In the genomic region with DNA sequence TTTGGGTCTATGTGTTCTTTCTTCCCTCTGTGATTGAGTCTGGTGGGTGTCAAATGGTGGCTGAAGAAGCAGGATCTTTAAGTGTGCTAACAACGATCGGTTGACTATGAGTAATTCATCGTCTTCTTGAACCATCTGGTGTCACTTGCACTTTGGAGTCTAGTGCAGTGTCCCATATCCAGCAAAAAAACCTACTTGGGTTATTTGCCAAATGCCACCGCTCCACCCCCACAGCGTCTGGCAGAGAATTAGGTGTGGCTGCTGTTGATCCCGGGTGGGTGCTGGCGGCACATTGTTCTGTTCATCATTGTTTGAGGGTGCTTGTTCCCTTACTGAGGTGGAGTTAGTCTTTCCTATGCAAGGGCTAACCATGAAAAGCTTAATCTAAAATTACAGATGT, we compare ENCODE assay signal across 29 mouse cellular contexts. TPM values are rescaled to one million over a fixed set of nuclear protein-coding genes. Genes with fewer than 3 reads are reported as not detected.
DNase-seq lines count a peak whose midpoint lies in the region; ATAC-seq and TF ChIP-seq lines count a peak whose summit lies in the region.
"Had no signal": no experiment of that assay in that cellular context is flagged by ENCODE, and none has a peak within 500 bp of the region (broad histone marks: within the 10 kb centered on the region; RNA-seq: fewer than 3 reads in every experiment).

No protein-coding gene starts in this region.

- no peak overlapping the region for H3K4me2 ChIP-seq in forebrain, embryonic 15.5 days (replicated peaks)
- H3K4me2 ChIP-seq in forebrain, embryonic 12.5 days: no peak overlapping the region
- H3K4me2 ChIP-seq: embryonic facial prominence, embryonic 15.5 days; heart, embryonic 15.5 days; hindbrain, embryonic 13.5 days; kidney, embryonic 15.5 days; midbrain, embryonic 12.5 days; neural tube, embryonic 15.5 days had no signal

- H3K9ac ChIP-seq in forebrain, embryonic 15.5 days (replicated peaks): no peak overlapping the region
- no peak overlapping the region for H3K9ac ChIP-seq in forebrain, embryonic 12.5 days
- H3K9ac ChIP-seq: embryonic facial prominence, embryonic 15.5 days; heart, embryonic 15.5 days; hindbrain, embryonic 13.5 days; kidney, embryonic 15.5 days; midbrain, embryonic 12.5 days; neural tube, embryonic 15.5 days had no signal

- no peaks in the 10 kb centered on the region for H3K9me3 ChIP-seq in forebrain, embryonic 15.5 days
- no peaks in the 10 kb centered on the region for H3K9me3 ChIP-seq in forebrain, embryonic 12.5 days
- H3K9me3 ChIP-seq: embryonic facial prominence, embryonic 15.5 days; forebrain, embryonic 10.5 days; heart, embryonic 15.5 days; hindbrain, embryonic 13.5 days; kidney, embryonic 15.5 days; midbrain, embryonic 12.5 days; neural tube, embryonic 15.5 days had no signal

- H3K27me3 ChIP-seq in forebrain, embryonic 15.5 days: no peaks in the 10 kb centered on the region
- H3K27me3 ChIP-seq in forebrain, embryonic 12.5 days: no peaks in the 10 kb centered on the region
- H3K27me3 ChIP-seq: embryonic facial prominence, embryonic 15.5 days; heart, embryonic 15.5 days; hindbrain, embryonic 13.5 days; kidney, embryonic 15.5 days; midbrain, embryonic 12.5 days; neural tube, embryonic 15.5 days had no signal

- peaks cover 84% of the 10 kb centered on the region for H3K4me1 ChIP-seq in forebrain, embryonic 15.5 days
- peaks cover 71% of the 10 kb centered on the region for H3K4me1 ChIP-seq in forebrain, embryonic 12.5 days

- no peak for TF ChIP-seq CTCF in layer of hippocampus, adult 2 months (conservative IDR thresholded peaks at IDR 0.05)

- H3K36me3 ChIP-seq in forebrain, embryonic 15.5 days: 0 out of 2 replicates have a peak, but pooled peaks cover 3% of the 10 kb centered on the region
- peaks cover 10% of the 10 kb centered on the region for H3K36me3 ChIP-seq in forebrain, embryonic 12.5 days (replicated peaks)
- H3K36me3 ChIP-seq: embryonic facial prominence, embryonic 15.5 days; heart, embryonic 15.5 days; hindbrain, embryonic 13.5 days; kidney, embryonic 15.5 days; midbrain, embryonic 12.5 days; neural tube, embryonic 15.5 days had no signal

- peak; percentile 37 to 67 for DNase-seq in layer of hippocampus, adult 2 months (ENCODE audit: low spot score in 2 of 2)
- DNase-seq in layer of hippocampus, postnatal 14 days (ENCODE audit: low spot score in 2 of 2): no peak
- peak; percentile 61 to 68 for DNase-seq in layer of hippocampus, adult 8-10 months (ENCODE audit: low spot score in 2 of 2)
- no peak for DNase-seq in adrenal gland, postnatal 14 days
- no peak for DNase-seq in thymus, postnatal 25 days
- DNase-seq: adrenal gland, postnatal 25 days; cerebellum, adult 8-10 months; heart, postnatal 36 days; kidney, postnatal 4 days; lung, adult 2 months; lung, postnatal 14 days; right cerebral cortex, adult 18-20 months; thymus, adult 2 months had no signal

- 61% methylated on average over 7 of the region's 7 CpGs for WGBS in forebrain, embryonic 15.5 days
- WGBS in forebrain, embryonic 12.5 days: 89% methylated on average over 7 of the region's 7 CpGs

- ATAC-seq in forebrain, embryonic 15.5 days (replicated peaks): no peak
- ATAC-seq in forebrain, embryonic 12.5 days (ENCODE audit: low FRiP score): no peak
- peak; percentile 30 for ATAC-seq in megakaryocyte-erythroid progenitor cell, adult 5-6 weeks (replicated peaks; ENCODE audit: low FRiP score, low TSS enrichment, poor library complexity, severe bottlenecking)

- peak overlapping the region; percentile 8; the same call in 1 of the 2 replicates for H3K27ac ChIP-seq in forebrain, embryonic 15.5 days (replicated peaks)
- H3K27ac ChIP-seq in forebrain, embryonic 12.5 days: no peak overlapping the region
- H3K27ac ChIP-seq in layer of hippocampus, adult 2 months: peak overlapping the region; percentile 86
- H3K27ac ChIP-seq: embryonic facial prominence, embryonic 15.5 days; forebrain, embryonic 10.5 days; heart, embryonic 15.5 days; kidney, embryonic 15.5 days; midbrain, embryonic 12.5 days; neural tube, embryonic 15.5 days had no signal

- no peak overlapping the region for H3K4me3 ChIP-seq in forebrain, embryonic 15.5 days
- H3K4me3 ChIP-seq in forebrain, embryonic 12.5 days (replicated peaks): no peak overlapping the region
- no peak overlapping the region for H3K4me3 ChIP-seq in layer of hippocampus, adult 2 months
- H3K4me3 ChIP-seq: embryonic facial prominence, embryonic 15.5 days; forebrain, embryonic 10.5 days; heart, embryonic 15.5 days; hindbrain, embryonic 13.5 days; kidney, embryonic 15.5 days; midbrain, embryonic 12.5 days; neural tube, embryonic 15.5 days had no signal

RNA-seq across cellular contexts. Expression of gene Bcl11a, which starts 45.0 kb away (rescaled TPM):
- polyA plus RNA-seq in forebrain, embryonic 15.5 days (2015; fragmentation: Nextera tagmentation; extraction: Ambion mirVana): 204 and 215 TPM in 2 replicates
- 129 and 130 TPM in 2 replicates for polyA plus RNA-seq in forebrain, embryonic 12.5 days (2016; fragmentation: Nextera tagmentation; extraction: Ambion mirVana)
- total RNA-seq in layer of hippocampus, adult 2 months (2021): 100 to 1,000 TPM; 117 to 121 TPM
- 100 to 1,000 TPM; 125 to 127 TPM for total RNA-seq in layer of hippocampus, postnatal 14 days (2021)
- total RNA-seq in layer of hippocampus, adult 8-10 months (2022): 100 to 1,000 TPM; 103 to 118 (median 109) TPM
- 194 and 225 TPM in 2 replicates for total RNA-seq in megakaryocyte-erythroid progenitor cell, adult 5-6 weeks (2014; fragmentation: Nextera tagmentation)
- total RNA-seq in megakaryocyte-erythroid progenitor cell, adult 5-6 weeks (2017): 69.3 and 74.2 TPM in 2 replicates
- total RNA-seq in adrenal gland, postnatal 14 days (2021): 5.1 and 9.7 TPM in 2 replicates

RNA-seq across cellular contexts. Expression of gene A830031A19Rik, which starts 48.0 kb away (rescaled TPM):
- polyA plus RNA-seq in forebrain, embryonic 15.5 days (2015; fragmentation: Nextera tagmentation; extraction: Ambion mirVana): 0.26 TPM in 1 of 2 replicates, not detected in the other
- not detected in 2 replicates for polyA plus RNA-seq in forebrain, embryonic 12.5 days (2016; fragmentation: Nextera tagmentation; extraction: Ambion mirVana)
- 1 to 10 TPM; 1.3 to 1.7 TPM for total RNA-seq in layer of hippocampus, adult 2 months (2021)
- total RNA-seq in layer of hippocampus, postnatal 14 days (2021): 1 to 10 TPM in 1 of 2 experiments, under 1 TPM in 1; 0.72 to 1.1 TPM
- 1 to 10 TPM in 3 of 4 experiments, under 1 TPM in 1; 0.93 to 2.4 (median 1.6) TPM for total RNA-seq in layer of hippocampus, adult 8-10 months (2022)
- total RNA-seq in megakaryocyte-erythroid progenitor cell, adult 5-6 weeks (2014; fragmentation: Nextera tagmentation): not detected in 2 replicates
- not detected in 2 replicates for total RNA-seq in megakaryocyte-erythroid progenitor cell, adult 5-6 weeks (2017)
- not detected in 2 replicates for total RNA-seq in adrenal gland, postnatal 14 days (2021)
- total RNA-seq: adrenal gland, postnatal 25 days; gastrocnemius, adult 8-10 months; heart, postnatal 36 days; megakaryocyte progenitor cell, adult 5-6 weeks had no signal
- polyA plus RNA-seq: embryonic facial prominence, embryonic 15.5 days; forebrain, embryonic 10.5 days; gonadal fat pad, adult 2 months; heart, embryonic 15.5 days; kidney, embryonic 15.5 days; limb, embryonic 14.5 days; lung, adult 2 months; midbrain, embryonic 12.5 days; neural tube, embryonic 15.5 days; stomach, embryonic 16.5 days; thymus, adult 2 months; urinary bladder, adult 2 months had no signal

Comparison
In these comparisons a context has a peak if more than half of its experiments do, and no peak if none do; other contexts are left out.
1. DNase-seq: peak in layer of hippocampus, adult 2 months (2 of 2) and layer of hippocampus, adult 8-10 months (2 of 2); none in layer of hippocampus, postnatal 14 days (0 of 2), adrenal gland, postnatal 14 days (single experiment) and thymus, postnatal 25 days (single experiment).